Mouse (Mus musculus) embryonic fibroblast, embryonic 13.5 days (primary cell): ENCODE data around the gene Cd3eap. TPM values are rescaled to one million over a fixed set of nuclear protein-coding genes. Genes with fewer than 3 reads are reported as not detected.

ENCODE experiments used
- H3K27ac ChIP-seq: 2 replicates; pipeline ENCODE4 v1.5.1; 2012; ENCODE audit warnings: low read length, control low read depth, inconsistent platforms; ENCODE audit not compliant: insufficient read depth
- H3K4me1 ChIP-seq: 2 replicates; pipeline ENCODE4 v1.6.1; 2011; ENCODE audit warnings: low read length; ENCODE audit not compliant: control insufficient read depth, insufficient read depth
- H3K4me3 ChIP-seq: 2 replicates; pipeline ENCODE4 v1.5.1; 2011; ENCODE audit warnings: mild to moderate bottlenecking, control low read depth, low read length; ENCODE audit not compliant: insufficient read depth
- CTCF ChIP-seq: IDR thresholded peaks from 2 replicates; pipeline ENCODE4 v1.5.1; 2011; ENCODE audit warnings: mild to moderate bottlenecking, control low read depth, low read length, moderate library complexity, borderline replicate concordance; ENCODE audit not compliant: insufficient read depth
- POLR2A ChIP-seq: IDR thresholded peaks from 2 replicates; pipeline ENCODE4 v1.6.1; 2011; ENCODE audit warnings: low read depth, mild to moderate bottlenecking, control low read depth, low read length, moderate library complexity
- polyA plus RNA-seq: library from polyadenylated mRNA; stranded (reverse); fragments of >200 nt; gene quantifications from 2 replicates; pipeline ENCODE4 v1.2.4, GENCODE M21; 2011; ENCODE audit warnings: low read depth; ENCODE audit not compliant: missing spikeins, insufficient read length

Cd3eap gene
- 13.3 and 13.4 TPM in 2 replicates for polyA plus RNA-seq

DNA sequence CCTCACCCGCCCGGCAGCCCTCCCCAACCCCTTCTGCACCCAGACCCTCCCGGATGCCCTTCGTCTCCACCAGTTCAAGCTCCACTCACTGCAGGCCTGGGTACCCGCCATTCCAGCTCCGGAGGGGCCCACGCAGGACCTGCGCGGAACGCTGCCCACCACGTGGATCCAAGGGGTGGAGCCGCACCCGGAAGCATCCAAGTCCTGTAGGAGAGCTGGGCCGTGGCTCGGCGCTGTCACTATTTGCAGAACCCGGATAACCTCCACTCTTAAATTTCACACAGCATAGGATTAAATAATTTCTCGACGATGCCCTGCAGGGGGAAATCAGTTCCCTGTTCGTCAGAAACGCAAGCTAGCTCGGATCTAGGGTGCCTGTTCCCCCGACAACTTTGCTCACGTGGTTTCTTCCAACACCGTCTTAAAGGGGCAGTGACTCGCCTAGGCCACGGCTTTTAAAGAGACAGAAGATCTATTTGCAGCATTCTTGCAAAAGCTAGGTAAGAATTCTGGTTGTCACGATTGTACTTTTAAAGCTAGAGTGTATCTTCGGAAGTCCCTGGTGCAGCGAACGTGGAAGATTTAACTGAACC is at the start of gene Cd3eap, which contains the start of gene Ppp1r13l:
Cd3eap (minus strand) TSS at position 185 of the 593 bp plus-strand sequence.
Ppp1r13l (plus strand) TSS at position 451 of the 593 bp plus-strand sequence.
- TF ChIP-seq CTCF = no peak
- TF ChIP-seq POLR2A = peak; percentile 77
- peak within 1 kb of the TSS; percentile 90 for H3K27ac ChIP-seq
- peaks cover 2% of the 10 kb centered on the region for H3K4me1 ChIP-seq
- peak within 1 kb of the TSS; percentile 52 for H3K4me3 ChIP-seq

DNA sequence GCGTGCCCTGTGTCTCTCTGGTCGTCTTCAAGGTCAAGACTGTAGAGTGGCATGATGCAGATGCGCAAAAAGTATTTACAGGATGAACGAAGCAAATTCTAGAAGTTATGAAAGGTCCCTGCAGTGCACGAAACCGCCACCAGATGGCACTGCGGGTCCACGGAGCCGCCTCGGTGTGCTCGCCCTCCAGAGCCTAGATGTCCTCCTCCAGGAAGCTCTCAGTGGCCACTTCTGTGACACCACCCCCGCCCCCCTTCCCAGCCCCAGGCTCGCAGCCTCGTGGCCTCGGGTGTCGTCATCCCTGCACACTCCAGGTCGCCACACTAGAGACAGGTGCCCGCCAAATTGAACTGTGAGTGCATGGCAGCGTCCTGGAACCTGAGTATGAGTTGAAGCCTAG is 46.1 kb upstream of the Cd3eap start:
- no peak overlapping the region for H3K4me3 ChIP-seq
- H3K27ac ChIP-seq = no peak overlapping the region
- no peaks in the 10 kb centered on the region for H3K4me1 ChIP-seq
- TF ChIP-seq POLR2A (no peak), CTCF (peak; percentile 97)

DNA sequence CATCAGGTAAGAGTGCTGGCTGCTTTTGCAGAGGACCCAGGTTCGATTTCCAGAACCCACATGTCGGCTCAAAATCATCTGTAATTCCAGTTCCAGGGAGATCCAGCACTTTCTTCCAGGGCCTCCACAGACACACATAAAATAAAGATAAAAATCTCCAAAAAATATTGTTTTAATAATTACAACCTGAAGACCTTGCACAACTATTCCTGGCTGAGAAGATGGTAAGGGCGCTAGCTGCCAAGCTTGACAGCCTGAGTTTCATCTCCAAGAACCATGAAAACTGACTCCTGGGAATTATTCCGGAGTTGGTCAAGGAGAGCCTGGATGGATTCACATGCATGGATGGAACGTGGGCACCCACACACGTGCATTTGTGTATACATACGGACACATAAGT is 45.2 kb upstream of the Cd3eap start, which contains the start of gene Ckm:
Ckm (plus strand) TSS at position 301 of the 400 bp plus-strand sequence.
- H3K27ac ChIP-seq = no peak within 1 kb of the TSS
- peak within 1 kb of the TSS; percentile 46 for H3K4me3 ChIP-seq
- TF ChIP-seq POLR2A (no peak), CTCF (no peak)
- H3K4me1 ChIP-seq = 0 out of 2 replicates have a peak, but pooled peaks cover 2% of the 10 kb centered on the region

DNA sequence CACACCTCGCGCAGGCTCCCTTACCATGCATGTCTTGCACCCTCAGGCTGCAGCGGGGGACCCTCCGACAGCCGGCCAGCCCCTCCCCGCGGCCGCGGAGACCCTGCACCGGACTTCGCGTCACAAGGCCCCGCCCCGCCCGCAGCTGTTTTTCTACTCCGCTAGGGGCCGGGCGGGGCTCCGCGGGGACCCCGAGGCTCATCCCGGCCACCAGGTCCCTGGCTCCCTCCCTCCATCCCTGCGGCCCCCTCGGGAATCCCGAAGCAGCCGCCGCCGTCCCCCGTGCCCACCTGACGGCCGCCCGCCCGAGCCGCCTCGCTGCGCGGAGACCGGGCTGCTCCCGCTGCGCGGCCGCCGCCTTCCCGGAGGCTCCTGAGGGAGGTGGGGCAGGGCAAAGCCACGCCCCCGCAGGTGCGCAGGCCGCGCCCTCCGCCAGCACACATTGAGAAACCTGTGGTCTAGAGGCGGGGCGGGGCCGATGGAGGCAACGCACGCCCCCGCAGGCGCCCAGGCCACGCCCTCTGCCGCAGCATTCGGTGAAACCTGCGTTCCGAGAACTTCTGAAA is 44.5 kb upstream of the Cd3eap start, which contains the start of gene Klc3:
Klc3 (minus strand) TSS at position 374 of the 566 bp plus-strand sequence.
- Histone ChIP-seq H3K4me3 (peak within 1 kb of the TSS; percentile 46), H3K4me1 (0 out of 2 replicates have a peak, but pooled peaks cover 2% of the 10 kb centered on the region), H3K27ac (no peak within 1 kb of the TSS)
- TF ChIP-seq POLR2A = no peak
- TF ChIP-seq CTCF = no peak

DNA sequence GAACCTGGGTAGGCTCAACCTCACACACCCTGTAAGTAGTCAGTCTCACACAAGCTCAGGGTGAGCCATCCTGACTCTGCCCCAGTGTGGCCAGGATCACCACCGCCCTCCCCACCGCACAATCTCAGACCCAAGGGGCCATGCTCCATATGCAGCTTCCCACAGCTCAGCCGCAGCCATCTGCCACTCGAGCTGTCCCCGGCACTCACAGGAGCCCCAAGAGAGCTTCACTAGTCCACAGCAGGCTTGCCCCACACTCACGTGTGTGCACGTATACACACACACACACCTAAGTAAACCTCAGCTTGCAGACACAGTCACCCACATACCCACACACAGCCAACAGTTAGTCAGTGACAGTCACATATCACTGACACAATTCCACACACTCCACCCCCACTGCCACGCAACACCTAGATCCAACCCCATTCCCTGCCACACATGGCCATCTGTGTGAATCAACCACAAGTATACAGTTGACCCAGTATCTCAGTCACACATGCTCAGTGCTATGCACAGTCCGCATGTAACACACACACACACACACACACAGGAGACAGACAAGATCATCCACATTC is 43.3 kb upstream of the Cd3eap start:
- no peak for TF ChIP-seq POLR2A
- TF ChIP-seq CTCF = no peak
- Histone ChIP-seq H3K27ac (no peak overlapping the region), H3K4me3 (no peak overlapping the region), H3K4me1 (0 out of 2 replicates have a peak, but pooled peaks cover 2% of the 10 kb centered on the region)

DNA sequence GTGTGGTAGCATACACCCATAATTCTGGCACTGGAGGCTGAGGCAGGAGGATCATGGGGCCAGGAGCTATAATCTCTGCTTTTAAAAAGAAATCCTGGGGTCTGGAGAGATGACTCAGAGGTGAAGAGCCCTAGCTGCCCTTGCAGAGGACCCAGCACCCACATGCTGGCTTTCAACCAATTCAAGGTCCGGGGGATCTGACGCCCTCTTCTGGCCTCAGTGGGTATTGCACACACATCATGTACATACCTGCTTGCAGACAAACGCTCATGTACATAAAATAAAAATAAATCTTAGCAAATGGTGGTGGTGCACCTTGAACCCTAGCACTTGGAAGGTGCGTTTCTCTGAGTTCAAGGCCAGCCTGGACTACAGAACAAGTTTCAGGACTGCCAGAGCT is 41.7 kb upstream of the Cd3eap start:
- no peak for TF ChIP-seq POLR2A
- TF ChIP-seq CTCF = no peak
- Histone ChIP-seq H3K4me1 (0 out of 2 replicates have a peak, but pooled peaks cover 2% of the 10 kb centered on the region), H3K4me3 (no peak overlapping the region), H3K27ac (no peak overlapping the region)

DNA sequence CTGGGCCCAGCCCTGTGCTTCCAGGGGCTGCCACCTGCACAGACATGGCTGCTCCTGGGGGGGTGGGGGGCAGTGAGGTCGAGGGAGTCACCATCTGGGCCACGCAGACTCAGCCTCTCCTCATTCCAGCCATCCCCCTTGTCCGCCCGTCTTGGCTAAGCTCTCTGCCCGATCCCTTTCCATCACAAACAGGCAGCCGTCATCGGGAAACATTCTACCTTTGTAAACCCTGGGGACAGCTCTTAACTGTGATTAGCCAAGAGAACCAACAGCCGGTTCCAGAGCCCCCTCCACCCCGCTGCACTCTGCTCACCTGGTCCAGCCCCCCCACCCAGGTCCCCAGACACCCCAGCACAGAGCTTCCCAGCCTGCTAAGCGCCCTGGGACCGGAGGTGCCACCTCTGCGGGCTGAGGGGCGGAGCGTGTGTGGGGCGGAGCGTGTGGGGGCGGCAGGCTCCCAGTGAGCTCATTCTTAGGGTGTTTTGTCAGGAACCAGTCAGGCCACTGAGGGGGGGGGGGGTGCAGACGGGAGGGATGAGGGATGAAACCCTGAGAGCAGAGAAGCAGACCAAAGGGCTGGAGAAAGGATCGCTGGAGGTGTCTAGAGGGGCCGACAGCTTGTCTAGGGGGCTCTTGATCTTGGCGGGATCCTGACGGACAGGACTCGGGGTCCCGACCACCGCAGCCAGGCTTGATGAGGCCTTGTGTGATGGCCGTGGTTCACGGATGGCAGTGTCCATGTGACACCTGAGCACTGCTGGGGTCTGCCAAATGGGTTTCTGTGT is 40.4 kb upstream of the Cd3eap start:
- no peak overlapping the region for H3K27ac ChIP-seq
- 0 out of 2 replicates have a peak, but pooled peaks cover 2% of the 10 kb centered on the region for H3K4me1 ChIP-seq
- peak overlapping the region; percentile 28 for H3K4me3 ChIP-seq
- TF ChIP-seq CTCF (no peak), POLR2A (peak; percentile 34; the same call in 1 of the 2 replicates)

DNA sequence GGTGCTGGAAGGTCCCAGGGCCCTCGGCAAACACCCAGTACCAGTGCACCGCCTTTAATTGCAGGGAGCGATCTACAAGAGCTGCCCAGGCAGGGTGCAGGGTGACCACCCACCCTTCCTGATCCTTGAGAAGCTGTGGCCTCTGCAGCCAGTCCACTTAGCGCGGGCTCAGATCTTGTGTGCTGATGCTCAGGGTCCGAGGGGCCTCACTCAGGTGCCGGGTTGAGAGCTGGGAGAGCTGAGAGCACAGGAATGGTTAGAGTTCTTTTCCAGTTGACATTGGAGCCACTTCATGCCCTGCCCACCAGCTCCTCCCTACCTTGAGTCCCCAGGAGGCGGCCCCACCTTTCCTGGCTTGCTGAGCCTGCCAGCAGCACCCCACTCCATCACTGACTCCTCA is 35.2 kb upstream of the Cd3eap start:
- Histone ChIP-seq H3K27ac (no peak overlapping the region), H3K4me3 (no peak overlapping the region), H3K4me1 (no peaks in the 10 kb centered on the region)
- TF ChIP-seq POLR2A (no peak), CTCF (no peak)

DNA sequence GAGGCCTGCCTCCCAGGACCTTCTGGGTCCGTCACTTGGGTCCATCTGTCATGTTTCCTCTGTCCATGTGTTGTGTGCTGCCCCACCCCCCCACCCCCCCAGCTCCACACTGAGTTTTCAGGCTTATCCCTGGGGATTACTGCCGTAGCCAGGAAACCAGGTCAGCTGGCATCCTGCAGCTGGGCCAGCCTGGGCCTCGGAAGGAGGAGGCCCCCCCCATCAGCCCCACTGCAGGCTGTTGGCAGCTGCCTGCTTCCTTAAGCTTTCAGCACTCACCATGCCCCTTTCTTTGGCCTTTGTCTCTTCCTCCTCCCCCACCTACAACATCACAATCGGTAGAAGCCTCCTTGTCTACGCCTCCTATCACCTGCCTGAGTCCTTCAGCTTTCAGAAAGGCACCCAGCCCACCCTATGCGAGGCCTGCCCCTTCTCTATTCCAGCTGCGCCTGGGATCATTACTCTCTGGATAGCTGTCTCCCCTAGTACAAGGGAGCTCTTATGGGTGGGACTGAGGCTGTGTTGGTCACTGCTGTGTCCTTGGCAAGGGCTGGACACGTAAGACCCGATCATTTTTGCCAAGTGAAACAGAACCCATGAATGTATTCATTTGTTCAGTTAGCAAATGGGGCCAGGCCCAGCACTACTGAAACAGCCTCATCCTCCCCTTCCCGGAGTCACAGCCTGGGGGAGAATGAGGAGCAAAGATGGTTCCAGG is 29.6 kb upstream of the Cd3eap start:
- Histone ChIP-seq H3K4me1 (no peaks in the 10 kb centered on the region), H3K27ac (no peak overlapping the region), H3K4me3 (no peak overlapping the region)
- TF ChIP-seq POLR2A (no peak), CTCF (no peak)
